Mouse (Mus musculus) gastrocnemius, adult 8-10 months (tissue): ENCODE data around the gene Tph2. TPM values are rescaled to one million over a fixed set of nuclear protein-coding genes. Genes with fewer than 3 reads are reported as not detected.

ENCODE experiments used
- DNase-seq, 2 experiments: peaks; one replicate each; pipeline ENCODE4 v3.0.0; 2022; ENCODE audit warnings: low spot score in 2 of 2
- total RNA-seq, 4 experiments: library from RNA; stranded (reverse); gene quantifications; 2 replicates each; pipeline ENCODE4 v1.2.4; 2022

The Tph2 gene
- total RNA-seq, 4 experiments from 2014 or later: 0.31 TPM; not detected in 3

GRCm38 (mm10) chr10:115143641-115144040 is 41.2 kb downstream of the Tph2 start:
- DNase-seq: no peak

GRCm38 (mm10) chr10:115137016-115137415 is 47.8 kb downstream of the Tph2 start:
- DNase-seq: no peak

GRCm38 (mm10) chr10:115127907-115128306 is 56.9 kb downstream of the Tph2 start:
- no peak for DNase-seq

- DNase-seq: no peak
These were observed 59.3 kb downstream of the Tph2 start for GRCm38 (mm10) chr10:115125550-115125949.

- no peak for DNase-seq
These were observed 59.8 kb downstream of the Tph2 start for GRCm38 (mm10) chr10:115125027-115125426.

GRCm38 (mm10) chr10:115107666-115108540 is 76.9 kb downstream of the Tph2 start:
- DNase-seq: no peak

- DNase-seq: peak in 1 of 2 experiments; percentile 21
These were observed 80.6 kb downstream of the Tph2 start for GRCm38 (mm10) chr10:115104175-115104574.

GRCm38 (mm10) chr10:115099890-115100580 is 84.8 kb downstream of the Tph2 start:
- peak in 1 of 2 experiments; percentile 14 for DNase-seq

GRCm38 (mm10) chr10:115097163-115097562 is 87.7 kb downstream of the Tph2 start:
- DNase-seq: no peak

- DNase-seq: no peak
These were observed 88.6 kb downstream of the Tph2 start for GRCm38 (mm10) chr10:115096191-115096590.

- no peak for DNase-seq
These were observed 106.6 kb downstream of the Tph2 start for GRCm38 (mm10) chr10:115078232-115078631.

GRCm38 (mm10) chr10:115069123-115069911 is 115.5 kb downstream of the Tph2 start:
- no peak for DNase-seq

- DNase-seq: no peak
These were observed 120.9 kb downstream of the Tph2 start for GRCm38 (mm10) chr10:115063936-115064335.

- DNase-seq: no peak
These were observed 123.3 kb downstream of the Tph2 start for GRCm38 (mm10) chr10:115061498-115061897.

- no peak for DNase-seq
These were observed 124.1 kb downstream of the Tph2 start for GRCm38 (mm10) chr10:115060759-115061158.

- DNase-seq: no peak
These were observed 133.2 kb downstream of the Tph2 start for GRCm38 (mm10) chr10:115051602-115052001.

- no peak for DNase-seq
These were observed 134.1 kb downstream of the Tph2 start for GRCm38 (mm10) chr10:115050674-115051073.

- DNase-seq: no peak
These were observed 134.6 kb downstream of the Tph2 start for GRCm38 (mm10) chr10:115050178-115050577.

- no peak for DNase-seq
These were observed 136.3 kb downstream of the Tph2 start for GRCm38 (mm10) chr10:115048565-115048964.

- DNase-seq: no peak
These were observed 149.1 kb downstream of the Tph2 start for GRCm38 (mm10) chr10:115035748-115036147.
